Mouse (Mus musculus): Measurements from ENCODE around the gene Trio. TPM values are rescaled to one million over a fixed set of nuclear protein-coding genes. Genes with fewer than 3 reads are reported as not detected.

Trio gene
- polyA plus RNA-seq, 1 experiment from 2014 or later, result 69.8 TPM

GRCm38 (mm10) chr15:27941441-27941840 is 84.2 kb downstream of the Trio start:
- no peak overlapping the region for H3K27ac ChIP-seq
- H3K9ac ChIP-seq, result no peak overlapping the region
- no peaks in the 10 kb centered on the region for H3K9me3 ChIP-seq
- H3K27me3 ChIP-seq, result no peaks in the 10 kb centered on the region
- H3K4me1 ChIP-seq, result peaks cover 41% of the 10 kb centered on the region
- no peaks in the 10 kb centered on the region for H3K36me3 ChIP-seq
- no peak for ATAC-seq (ENCODE audit: insufficient number of reproducible peaks, insufficient read depth, low FRiP score, low TSS enrichment)
- no peak overlapping the region for H3K4me3 ChIP-seq
- no peak overlapping the region for H3K4me2 ChIP-seq (replicated peaks)
- WGBS, result 82% methylated on average over 8 of the region's 8 CpGs

GRCm38 (mm10) chr15:27941020-27941419 is 84.6 kb downstream of the Trio start:
- no peak overlapping the region for H3K9ac ChIP-seq
- no peaks in the 10 kb centered on the region for H3K9me3 ChIP-seq
- H3K4me3 ChIP-seq, result no peak overlapping the region
- no peak overlapping the region for H3K4me2 ChIP-seq (replicated peaks)
- H3K27ac ChIP-seq, result no peak overlapping the region
- peaks cover 45% of the 10 kb centered on the region for H3K4me1 ChIP-seq
- 83% methylated on average over 8 of the region's 8 CpGs for WGBS
- H3K27me3 ChIP-seq, result no peaks in the 10 kb centered on the region
- H3K36me3 ChIP-seq, result no peaks in the 10 kb centered on the region
- ATAC-seq (ENCODE audit: insufficient number of reproducible peaks, insufficient read depth, low FRiP score, low TSS enrichment), result no peak

- Histone ChIP-seq H3K27me3 (no peaks in the 10 kb centered on the region), H3K4me1 (peaks cover 54% of the 10 kb centered on the region), H3K27ac (no peak overlapping the region), H3K4me2 (replicated peaks) (no peak overlapping the region), H3K36me3 (no peaks in the 10 kb centered on the region), H3K9me3 (no peaks in the 10 kb centered on the region), H3K9ac (no peak overlapping the region), H3K4me3 (no peak overlapping the region)
- WGBS, result 77% methylated on average over 4 of the region's 4 CpGs
- no peak for ATAC-seq (ENCODE audit: insufficient number of reproducible peaks, insufficient read depth, low FRiP score, low TSS enrichment)
These were observed 85.6 kb downstream of the Trio start for GRCm38 (mm10) chr15:27940032-27940431.

- no peaks in the 10 kb centered on the region for H3K36me3 ChIP-seq
- no peaks in the 10 kb centered on the region for H3K27me3 ChIP-seq
- H3K4me3 ChIP-seq, result no peak overlapping the region
- H3K4me1 ChIP-seq, result peaks cover 48% of the 10 kb centered on the region
- H3K4me2 ChIP-seq (replicated peaks), result no peak overlapping the region
- no peak overlapping the region for H3K9ac ChIP-seq
- H3K9me3 ChIP-seq, result no peaks in the 10 kb centered on the region
- no peak for ATAC-seq (ENCODE audit: insufficient number of reproducible peaks, insufficient read depth, low FRiP score, low TSS enrichment)
- WGBS, result 66% methylated on average over 6 of the region's 6 CpGs
- H3K27ac ChIP-seq, result no peak overlapping the region
These were observed 86.8 kb downstream of the Trio start for GRCm38 (mm10) chr15:27938886-27939285.

- peak overlapping the region; percentile 50 for H3K4me2 ChIP-seq (replicated peaks)
- ATAC-seq (ENCODE audit: insufficient number of reproducible peaks, insufficient read depth, low FRiP score, low TSS enrichment), result peak; percentile 67; the same call in 1 of the 2 replicates
- no peak overlapping the region for H3K9ac ChIP-seq
- H3K9me3 ChIP-seq, result no peaks in the 10 kb centered on the region
- peak overlapping the region; percentile 67 for H3K27ac ChIP-seq
- H3K4me3 ChIP-seq, result peak overlapping the region; percentile 19
- H3K27me3 ChIP-seq, result no peaks in the 10 kb centered on the region
- WGBS, result 16% methylated on average over 24 of the region's 24 CpGs
- peaks cover 43% of the 10 kb centered on the region for H3K4me1 ChIP-seq
- H3K36me3 ChIP-seq, result no peaks in the 10 kb centered on the region
These were observed 87.5 kb downstream of the Trio start for GRCm38 (mm10) chr15:27937861-27938833.

- Histone ChIP-seq H3K27ac (peak overlapping the region; percentile 67), H3K4me1 (peaks cover 39% of the 10 kb centered on the region)
- 9% methylated on average over 20 of the region's 20 CpGs for WGBS
These were observed 88.4 kb downstream of the Trio start for GRCm38 (mm10) chr15:27937003-27937860.

GRCm38 (mm10) chr15:27935772-27936746 is 89.6 kb downstream of the Trio start:
- no peaks in the 10 kb centered on the region for H3K36me3 ChIP-seq
- no peak for ATAC-seq (ENCODE audit: insufficient number of reproducible peaks, insufficient read depth, low FRiP score, low TSS enrichment)
- H3K4me2 ChIP-seq (replicated peaks), result no peak overlapping the region
- no peak overlapping the region for H3K27ac ChIP-seq
- peaks cover 34% of the 10 kb centered on the region for H3K4me1 ChIP-seq
- no peak overlapping the region for H3K9ac ChIP-seq
- H3K9me3 ChIP-seq, result no peaks in the 10 kb centered on the region
- WGBS, result 46% methylated on average over 12 of the region's 12 CpGs
- H3K27me3 ChIP-seq, result no peaks in the 10 kb centered on the region
- H3K4me3 ChIP-seq, result no peak overlapping the region

More at GRCm38 (mm10) chr15:27937003-27937860, 88.4 kb downstream of the Trio start:
- Histone ChIP-seq H3K9ac (no peak overlapping the region), H3K27me3 (no peaks in the 10 kb centered on the region), H3K36me3 (no peaks in the 10 kb centered on the region), H3K4me3 (peak overlapping the region; percentile 19), H3K9me3 (no peaks in the 10 kb centered on the region), H3K4me2 (replicated peaks) (peak overlapping the region; percentile 50)
- ATAC-seq (ENCODE audit: insufficient number of reproducible peaks, insufficient read depth, low FRiP score, low TSS enrichment), result peak; percentile 88

GRCm38 (mm10) chr15:27933270-27933669 is 92.4 kb downstream of the Trio start:
- H3K4me2 ChIP-seq (replicated peaks), result no peak overlapping the region
- no peaks in the 10 kb centered on the region for H3K9me3 ChIP-seq
- no peaks in the 10 kb centered on the region for H3K27me3 ChIP-seq
- H3K4me3 ChIP-seq, result no peak overlapping the region
- WGBS, result 89% methylated on average over 1 of the region's 1 CpGs
- H3K27ac ChIP-seq, result no peak overlapping the region
- no peak for ATAC-seq (ENCODE audit: insufficient number of reproducible peaks, insufficient read depth, low FRiP score, low TSS enrichment)
- H3K4me1 ChIP-seq, result peaks cover 31% of the 10 kb centered on the region
- no peak overlapping the region for H3K9ac ChIP-seq
- H3K36me3 ChIP-seq, result no peaks in the 10 kb centered on the region

GRCm38 (mm10) chr15:27931891-27932290 is 93.8 kb downstream of the Trio start:
- no peaks in the 10 kb centered on the region for H3K36me3 ChIP-seq
- WGBS, result 84% methylated on average over 12 of the region's 12 CpGs
- H3K4me1 ChIP-seq, result peaks cover 24% of the 10 kb centered on the region
- ATAC-seq (ENCODE audit: insufficient number of reproducible peaks, insufficient read depth, low FRiP score, low TSS enrichment), result no peak
- no peak overlapping the region for H3K27ac ChIP-seq
- no peak overlapping the region for H3K4me2 ChIP-seq (replicated peaks)
- no peaks in the 10 kb centered on the region for H3K9me3 ChIP-seq
- H3K4me3 ChIP-seq, result no peak overlapping the region
- H3K27me3 ChIP-seq, result no peaks in the 10 kb centered on the region
- H3K9ac ChIP-seq, result no peak overlapping the region

GRCm38 (mm10) chr15:27931459-27931858 is 94.2 kb downstream of the Trio start:
- Histone ChIP-seq H3K4me1 (peaks cover 24% of the 10 kb centered on the region), H3K9me3 (no peaks in the 10 kb centered on the region), H3K27me3 (no peaks in the 10 kb centered on the region), H3K36me3 (no peaks in the 10 kb centered on the region), H3K27ac (no peak overlapping the region), H3K4me2 (replicated peaks) (no peak overlapping the region), H3K9ac (no peak overlapping the region), H3K4me3 (no peak overlapping the region)
- no peak for ATAC-seq (ENCODE audit: insufficient number of reproducible peaks, insufficient read depth, low FRiP score, low TSS enrichment)
- 92% methylated on average over 14 of the region's 14 CpGs for WGBS

- Histone ChIP-seq H3K4me3 (no peak overlapping the region), H3K4me2 (replicated peaks) (no peak overlapping the region), H3K27me3 (no peaks in the 10 kb centered on the region), H3K9me3 (no peaks in the 10 kb centered on the region), H3K4me1 (peaks cover 46% of the 10 kb centered on the region), H3K27ac (no peak overlapping the region), H3K36me3 (no peaks in the 10 kb centered on the region), H3K9ac (no peak overlapping the region)
- no peak for ATAC-seq (ENCODE audit: insufficient number of reproducible peaks, insufficient read depth, low FRiP score, low TSS enrichment)
- 85% methylated on average over 6 of the region's 6 CpGs for WGBS
These were observed 98.0 kb downstream of the Trio start for GRCm38 (mm10) chr15:27927614-27928013.
